Mouse (Mus musculus) large intestine, adult 2 months (tissue): ENCODE data around the gene Dap3. TPM values are rescaled to one million over a fixed set of nuclear protein-coding genes. Genes with fewer than 3 reads are reported as not detected.
"Not testable (repeated sequence)": the region's sequence is repeated elsewhere in the genome, so short reads cannot be mapped to it uniquely, and the experiment has no call there.

Experiments used
- DNase-seq: peaks from one replicate; pipeline ENCODE4 v3.0.0-alpha.2; 2012; ENCODE audit warnings: low read depth, low spot score
- WGBS: fragments of 180-500 bp; shearing (Covaris S2); methylation state at CpG from one replicate; pipeline ENCODE4 v1.1.7; 2018; 5-methylcytosine and 5-hydroxymethylcytosine counted together
- polyA plus RNA-seq: library from polyadenylated mRNA; depleted of rRNA; stranded (reverse); fragments of >200 nt; gene quantifications from 2 replicates; pipeline ENCODE4 v1.2.3, GENCODE M21; 2012; rRNA removed

The Dap3 gene
- 44.8 and 46.9 TPM in 2 replicates for polyA plus RNA-seq

DNA sequence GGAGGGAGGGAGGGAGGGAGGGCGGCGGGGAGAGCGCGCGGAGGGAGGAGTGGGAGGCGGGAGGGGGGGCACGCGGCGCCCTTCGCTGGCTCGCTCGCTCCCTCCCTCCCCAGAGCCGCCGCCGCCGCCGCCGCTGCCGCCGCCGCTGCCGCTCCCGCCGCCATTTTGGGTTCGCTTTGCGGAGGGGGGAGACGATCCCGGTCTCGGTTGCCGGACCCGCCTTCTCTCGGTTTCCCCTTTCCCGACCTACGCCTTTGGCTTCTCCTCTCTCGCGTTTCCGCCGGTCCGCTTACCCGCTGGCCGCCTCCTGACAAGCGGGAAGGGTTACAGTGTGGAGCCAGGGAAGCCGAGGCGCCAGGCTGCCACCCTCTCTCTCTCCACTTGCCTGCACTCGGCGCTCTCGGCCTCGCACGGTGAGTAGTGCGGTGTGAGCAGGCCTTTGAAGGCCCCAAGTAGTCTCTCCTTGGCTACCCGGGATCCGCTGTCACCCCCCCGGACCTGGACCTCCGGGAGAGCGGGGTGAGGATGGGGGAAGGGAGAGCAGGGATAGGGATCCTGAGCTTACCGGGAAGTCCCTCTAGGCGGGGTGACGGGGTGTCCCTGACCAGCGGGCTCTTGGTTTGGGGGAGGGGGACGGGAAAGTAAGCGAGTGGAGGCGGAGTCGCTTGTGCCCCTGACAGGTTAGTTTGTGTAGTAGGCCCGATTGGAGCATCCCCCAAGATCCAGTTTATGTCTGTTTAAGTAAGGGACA, at the start of gene Dap3, which contains the start of gene Ash1l:
Gene Dap3, minus strand, starts transcription at position 606 of the 751 bp plus-strand sequence.
Gene Ash1l, plus strand, starts transcription at position 47 of the 751 bp plus-strand sequence.
- DNase-seq, result peak; percentile 35
- WGBS, result under 1% methylated on average over 43 of the region's 64 CpGs

DNA sequence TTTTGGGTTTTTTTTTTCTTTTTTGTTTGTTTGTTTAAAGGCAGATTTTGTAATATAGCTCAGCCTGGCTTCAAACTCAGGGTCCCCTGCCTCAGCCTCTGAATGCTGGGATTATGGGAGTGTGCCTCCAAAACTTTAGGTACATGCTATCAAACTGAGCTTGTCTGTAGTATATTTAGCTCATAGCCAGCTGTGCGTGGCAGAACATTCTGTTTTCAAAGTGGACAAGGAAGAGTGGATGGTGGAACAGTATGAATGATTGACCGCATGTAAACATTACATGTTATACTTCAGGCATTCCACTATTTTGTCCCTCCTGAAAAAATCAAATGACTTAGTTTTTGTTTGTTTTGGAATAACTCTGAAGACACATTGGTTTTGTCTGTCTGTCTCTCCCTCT, 41.8 kb upstream of the Dap3 start:
- WGBS, result 64% methylated on average over 2 of the region's 2 CpGs
- DNase-seq, result no peak

DNA sequence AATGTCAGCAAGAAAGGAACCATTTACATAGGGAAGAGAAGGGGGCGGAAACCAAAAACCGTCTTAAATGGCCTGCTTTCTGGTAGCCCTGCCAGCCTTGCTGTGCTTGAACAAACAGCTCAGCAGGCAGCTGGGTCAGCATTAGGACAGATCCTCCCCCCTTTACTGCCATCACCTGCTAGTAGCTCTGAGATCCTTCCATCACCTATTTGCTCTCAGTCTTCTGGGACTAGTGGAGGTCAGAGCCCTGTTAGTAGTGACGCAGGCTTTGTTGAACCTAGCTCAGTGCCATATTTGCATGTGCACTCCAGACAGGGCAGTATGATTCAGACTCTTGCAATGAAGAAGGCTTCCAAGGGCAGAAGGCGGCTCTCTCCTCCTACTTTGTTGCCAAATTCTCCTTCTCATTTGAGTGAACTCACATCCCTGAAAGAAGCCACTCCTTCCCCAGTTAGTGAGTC, 33.0 kb upstream of the Dap3 start:
- WGBS, result 50% methylated on average over 4 of the region's 4 CpGs

DNA sequence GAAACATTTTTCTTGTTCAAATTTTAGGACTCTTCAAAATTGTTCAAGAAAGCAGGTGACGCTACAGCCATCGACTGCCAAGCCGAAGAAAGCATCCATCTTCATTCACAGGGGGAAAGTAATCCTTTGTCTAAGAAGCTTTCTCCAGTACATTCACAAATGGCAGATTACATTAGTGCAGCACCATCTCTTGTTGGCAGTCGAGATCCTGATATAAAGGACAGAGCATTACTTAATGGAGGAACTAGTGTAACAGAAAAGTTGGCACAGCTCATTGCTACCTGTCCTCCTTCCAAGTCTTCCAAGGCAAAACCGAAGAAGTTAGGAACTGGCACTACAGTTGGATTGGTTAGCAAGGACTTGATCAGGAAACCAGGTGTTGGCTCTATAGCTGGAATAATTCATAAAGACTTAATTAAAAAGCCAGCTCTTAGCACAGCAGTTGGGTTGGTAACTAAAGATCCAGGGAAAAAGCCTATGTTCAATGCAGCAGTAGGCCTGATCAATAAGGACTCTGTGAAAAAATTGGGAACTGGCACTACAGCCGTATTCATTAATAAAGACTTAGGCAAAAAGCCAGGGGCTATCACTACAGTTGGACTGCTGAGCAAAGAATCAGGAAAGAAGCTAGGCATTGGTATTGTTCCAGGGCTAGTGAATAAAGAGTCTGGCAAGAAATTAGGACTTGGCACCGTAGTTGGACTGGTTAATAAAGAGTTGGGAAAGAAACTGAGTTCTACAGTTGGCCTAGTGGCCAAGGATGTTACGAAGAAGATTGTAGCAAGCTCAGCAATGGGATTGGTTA, 30.4 kb upstream of the Dap3 start:
- no peak for DNase-seq
- 88% methylated on average over 8 of the region's 8 CpGs for WGBS

More for the DNA sequence above, 33.0 kb upstream of the Dap3 start:
- DNase-seq, result no peak

DNA sequence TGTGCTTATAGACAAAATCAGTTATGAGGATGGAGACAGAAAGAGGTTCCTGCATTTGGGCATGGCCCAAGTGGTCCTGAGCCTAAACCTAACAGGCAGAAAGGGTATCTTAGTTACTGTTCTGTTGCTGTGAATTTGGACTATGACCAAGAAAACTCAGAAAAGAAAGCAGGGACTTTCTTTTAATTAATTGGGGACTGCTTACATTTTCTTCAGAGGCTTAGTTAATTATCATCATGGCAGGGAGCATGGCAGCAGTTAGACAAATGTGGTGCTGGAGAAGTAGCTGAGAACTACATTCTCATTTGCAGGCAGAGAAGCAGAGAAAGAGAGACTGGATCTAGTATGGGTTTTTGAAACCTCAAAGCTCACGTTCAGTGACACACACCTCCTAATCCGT, 24.0 kb upstream of the Dap3 start:
- no peak for DNase-seq

DNA sequence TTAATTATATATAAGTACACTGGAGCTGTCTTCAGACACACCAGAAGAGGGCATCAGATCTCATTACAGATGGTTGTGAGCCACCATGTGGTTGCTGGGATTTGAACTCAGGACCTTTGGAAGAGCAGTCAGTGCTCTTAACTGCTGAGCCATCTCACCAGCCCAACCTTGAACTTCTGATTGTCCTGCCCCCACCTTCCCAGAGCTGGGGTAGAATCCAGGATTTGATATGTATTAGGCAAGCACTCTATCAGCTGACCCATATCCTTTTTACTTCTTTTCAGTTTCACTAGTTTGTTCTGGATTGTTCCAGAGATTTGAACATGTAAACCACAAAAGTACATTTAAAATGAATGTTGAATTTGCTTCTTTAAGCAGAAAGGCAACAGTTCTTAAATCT, 12.2 kb upstream of the Dap3 start:
- not testable (repeated sequence) for DNase-seq

More for the DNA sequence above, 24.0 kb upstream of the Dap3 start:
- 96% methylated on average over 2 of the region's 2 CpGs for WGBS

DNA sequence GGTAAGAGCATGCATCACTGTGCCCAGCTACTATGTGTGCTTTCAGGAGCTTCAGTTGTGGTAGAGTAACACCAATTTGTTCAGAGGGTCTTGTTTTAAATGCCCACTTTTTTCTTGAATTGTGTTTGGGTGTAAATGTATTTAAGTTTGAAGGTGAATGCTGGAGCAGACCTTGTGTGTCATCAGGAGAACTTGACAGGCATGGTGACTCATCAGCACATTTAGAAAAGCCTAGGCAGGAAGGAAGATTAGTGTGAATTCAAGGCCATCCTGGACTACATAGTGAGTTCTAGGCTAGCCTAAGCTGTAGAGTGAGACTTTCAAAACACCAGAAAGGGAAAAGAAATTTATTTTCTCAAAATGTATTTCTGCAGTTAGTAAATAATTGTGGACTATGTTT, 2.8 kb upstream of the Dap3 start:
- no peak for DNase-seq

DNA sequence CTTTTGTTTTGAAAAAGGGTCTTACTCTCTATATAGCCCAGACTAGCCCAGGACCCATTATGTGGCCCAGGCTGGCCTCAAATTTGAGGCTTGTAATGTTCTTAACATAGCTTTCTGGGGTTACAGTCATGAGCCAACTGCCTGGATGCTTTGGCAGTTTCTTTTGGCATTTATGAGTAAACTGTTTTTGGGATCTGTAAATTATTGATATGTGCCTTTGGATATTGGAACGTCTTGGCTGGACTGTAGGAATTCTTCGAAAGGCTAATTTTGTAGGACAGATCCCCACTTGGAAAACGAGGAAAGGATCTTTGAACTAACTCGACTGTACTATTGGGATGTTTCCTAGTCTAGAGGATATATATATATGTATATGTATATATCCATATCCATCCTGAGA, 2.3 kb upstream of the Dap3 start:
- no peak for DNase-seq
- 36% methylated on average over 4 of the region's 4 CpGs for WGBS

DNA sequence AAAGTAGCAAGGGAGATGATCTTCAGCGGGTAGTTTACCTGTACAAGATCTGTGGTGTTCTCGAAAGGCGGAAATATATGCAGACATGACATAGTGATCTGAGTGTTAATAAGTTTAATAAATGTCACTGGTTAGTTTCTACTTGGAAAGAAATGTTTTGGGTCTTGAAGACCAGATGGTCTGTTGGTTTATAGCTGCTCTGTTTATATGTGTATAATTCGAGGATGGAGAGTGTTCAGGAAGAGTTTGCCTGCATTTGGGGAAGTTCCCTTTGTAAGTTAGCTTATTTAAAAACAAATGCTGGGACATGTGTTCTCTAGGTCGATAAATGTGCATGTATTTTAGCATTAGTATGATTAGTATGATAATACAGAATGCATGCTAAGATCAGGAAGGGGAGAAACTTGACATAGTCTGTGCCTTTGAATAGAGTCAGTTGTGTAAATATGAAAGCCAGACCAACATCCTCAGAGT, 383 bp upstream of the Dap3 start:
- under 1% methylated on average over 5 of the region's 5 CpGs for WGBS
- DNase-seq, result no peak

DNA sequence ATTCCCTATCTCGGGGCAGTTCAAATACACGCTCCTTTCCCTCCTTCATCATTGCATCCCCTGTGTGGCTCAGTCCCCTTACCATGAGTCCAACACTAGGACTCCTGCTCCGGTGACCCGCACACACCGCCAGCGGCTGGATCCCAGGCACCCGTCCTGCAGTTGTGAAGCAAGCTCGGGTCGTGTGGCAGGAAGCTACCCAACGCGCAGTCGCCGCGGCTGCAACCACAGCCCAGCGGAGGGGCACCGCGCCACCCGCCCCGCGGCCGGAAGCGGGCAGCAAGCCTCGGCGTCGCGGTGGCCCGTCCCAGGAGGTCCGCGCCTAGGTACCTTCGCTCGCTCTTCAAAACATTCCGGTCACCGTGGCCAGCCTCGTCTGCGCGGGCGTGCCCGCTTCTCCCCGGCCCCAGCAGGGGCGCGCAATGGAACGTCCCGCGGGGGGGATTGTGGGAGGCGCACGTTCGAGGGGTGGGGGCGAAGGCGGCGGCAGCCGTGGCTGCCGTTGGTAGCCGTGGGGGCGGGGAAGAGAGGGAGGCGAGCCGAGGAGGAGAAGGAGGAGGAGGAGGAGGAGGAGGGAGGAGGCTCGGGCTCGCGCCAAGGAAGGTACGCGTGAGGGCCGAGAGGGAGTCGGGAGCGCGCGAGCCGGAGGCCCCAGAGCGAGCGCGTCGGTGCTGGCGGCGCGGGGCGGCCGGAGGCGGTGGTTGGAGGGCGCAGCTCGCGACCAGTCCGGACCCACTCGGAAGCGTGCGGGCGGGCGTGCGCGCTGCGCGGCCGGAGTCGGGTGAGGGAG, 1.0 kb downstream of the Dap3 start:
- DNase-seq, result peak; percentile 62
- under 1% methylated on average over 67 of the region's 92 CpGs for WGBS

DNA sequence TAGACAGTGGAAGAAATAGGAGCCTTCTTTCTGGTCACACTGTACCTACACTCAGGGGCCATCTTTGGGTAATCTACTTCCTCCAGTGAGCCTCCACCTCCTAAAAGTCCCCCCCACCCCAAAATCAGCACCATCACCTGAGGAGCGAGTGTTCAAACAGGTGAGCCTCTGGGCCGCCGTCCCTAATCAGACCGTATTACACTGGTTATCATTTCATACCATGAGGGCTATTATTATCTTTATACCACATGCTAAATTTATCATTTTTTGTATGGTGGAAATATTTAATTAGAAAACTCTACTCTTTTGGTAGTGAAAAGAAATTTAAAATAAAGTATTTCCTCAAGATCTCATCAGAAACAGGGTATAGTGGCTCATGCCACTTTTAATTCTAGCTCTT, 6.9 kb downstream of the Dap3 start:
- DNase-seq, result no peak
- 97% methylated on average over 4 of the region's 4 CpGs for WGBS

DNA sequence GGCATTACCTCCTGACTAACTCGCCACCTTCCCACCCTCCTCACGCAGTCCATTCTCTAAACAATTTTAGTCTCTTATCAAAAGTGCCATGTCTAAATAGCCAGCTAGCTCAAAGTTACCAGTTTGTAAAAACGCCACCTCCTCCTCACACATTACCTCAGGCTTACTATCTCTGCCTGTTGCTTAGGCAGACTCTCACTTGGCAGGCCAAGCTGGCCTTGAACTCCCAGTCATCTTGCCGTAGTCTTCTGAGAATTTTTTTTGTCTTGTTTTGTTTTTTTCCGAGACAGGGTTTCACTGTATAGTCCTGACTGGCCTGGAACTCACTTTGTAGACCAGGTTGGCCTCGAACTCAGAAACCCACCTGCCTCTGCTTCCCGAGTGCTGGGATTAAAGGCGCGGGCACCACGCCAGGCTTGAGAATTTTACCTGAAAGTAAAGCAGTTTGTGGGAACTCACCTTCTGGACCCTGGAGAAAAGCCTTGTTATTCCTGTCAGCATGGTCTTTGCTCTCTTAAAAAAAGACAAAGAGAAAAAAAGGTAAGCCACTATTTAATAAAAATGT, 8.6 kb downstream of the Dap3 start:
- no peak for DNase-seq
- 93% methylated on average over 10 of the region's 10 CpGs for WGBS

DNA sequence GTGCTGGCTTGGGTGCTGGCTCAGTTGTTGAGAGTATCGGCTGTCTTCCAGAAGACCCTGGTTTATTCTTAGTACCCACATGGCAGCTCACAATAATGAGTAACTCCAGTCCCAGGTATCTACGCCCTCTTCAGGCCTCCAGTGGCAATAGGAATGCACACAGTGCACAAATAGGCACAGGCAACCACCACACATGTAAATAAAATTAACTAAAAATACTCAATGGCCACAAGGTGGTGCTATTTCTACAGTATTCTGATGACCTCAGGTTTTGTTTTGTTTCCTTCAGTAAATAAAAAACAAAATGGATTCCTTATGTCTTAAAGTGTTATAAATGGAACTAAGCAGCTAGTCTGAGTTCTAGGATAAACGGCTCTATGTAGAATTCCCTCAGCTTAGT, 11.2 kb downstream of the Dap3 start:
- 62% methylated on average over 3 of the region's 3 CpGs for WGBS
- no peak for DNase-seq

DNA sequence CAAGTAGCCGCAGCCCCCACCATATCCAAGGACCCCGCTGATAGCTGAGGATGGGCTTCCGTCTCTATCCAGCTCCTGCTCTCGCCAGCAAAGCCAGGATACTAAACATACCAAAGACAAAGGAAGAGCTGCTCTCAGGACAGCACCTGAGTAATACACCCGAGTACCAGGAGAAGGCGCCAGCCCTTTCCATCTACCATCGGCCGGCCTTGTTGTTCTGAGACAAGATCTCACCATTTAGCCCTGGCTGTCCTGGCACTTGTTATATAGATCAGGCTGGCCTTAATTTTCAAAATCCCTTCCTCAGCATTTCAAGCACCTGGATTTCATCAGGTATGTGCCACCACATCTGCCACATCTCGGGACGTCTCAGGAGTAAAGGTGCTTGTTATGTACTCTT, 11.9 kb downstream of the Dap3 start:
- DNase-seq, result no peak
- WGBS, result 95% methylated on average over 10 of the region's 10 CpGs

DNA sequence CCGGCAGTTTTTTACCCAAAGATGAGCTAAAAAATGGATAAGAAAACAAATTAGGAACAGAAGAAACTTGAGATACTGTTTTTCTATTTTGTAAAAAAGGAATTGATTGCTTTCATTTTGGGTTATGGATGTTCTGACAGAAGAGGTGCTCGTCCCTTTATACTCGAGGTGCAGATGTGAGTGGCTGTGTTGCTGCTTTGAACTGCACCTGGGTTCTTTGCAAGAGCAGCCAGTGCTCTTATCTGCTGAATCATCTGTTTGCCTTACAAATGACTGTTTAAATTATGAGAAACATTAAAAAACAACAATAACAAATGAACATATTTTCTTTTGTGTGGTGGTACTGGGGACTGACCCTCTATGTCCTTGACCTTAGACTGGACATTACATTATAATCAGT, 21.5 kb downstream of the Dap3 start:
- 77% methylated on average over 3 of the region's 3 CpGs for WGBS
- no peak for DNase-seq

DNA sequence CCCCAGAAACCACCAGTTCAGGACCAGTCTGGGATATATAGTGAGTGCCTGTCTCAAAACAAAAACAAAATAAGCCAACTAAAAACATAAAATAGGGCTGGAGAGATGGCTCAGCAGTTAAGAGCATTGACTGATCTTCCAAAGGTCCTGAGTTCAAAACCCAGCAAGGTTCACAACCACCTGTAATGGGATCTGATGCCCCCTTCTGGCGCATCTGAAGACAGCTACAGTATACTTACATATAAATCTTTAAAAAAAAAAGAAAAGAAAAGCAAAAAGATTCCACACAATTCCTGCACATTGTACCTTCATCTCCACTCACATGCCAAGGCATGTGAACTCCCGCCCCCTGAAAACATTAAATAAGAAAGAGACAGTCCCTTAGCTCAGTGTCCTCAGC, 25.3 kb downstream of the Dap3 start:
- no peak for DNase-seq
- 92% methylated on average over 2 of the region's 2 CpGs for WGBS

DNA sequence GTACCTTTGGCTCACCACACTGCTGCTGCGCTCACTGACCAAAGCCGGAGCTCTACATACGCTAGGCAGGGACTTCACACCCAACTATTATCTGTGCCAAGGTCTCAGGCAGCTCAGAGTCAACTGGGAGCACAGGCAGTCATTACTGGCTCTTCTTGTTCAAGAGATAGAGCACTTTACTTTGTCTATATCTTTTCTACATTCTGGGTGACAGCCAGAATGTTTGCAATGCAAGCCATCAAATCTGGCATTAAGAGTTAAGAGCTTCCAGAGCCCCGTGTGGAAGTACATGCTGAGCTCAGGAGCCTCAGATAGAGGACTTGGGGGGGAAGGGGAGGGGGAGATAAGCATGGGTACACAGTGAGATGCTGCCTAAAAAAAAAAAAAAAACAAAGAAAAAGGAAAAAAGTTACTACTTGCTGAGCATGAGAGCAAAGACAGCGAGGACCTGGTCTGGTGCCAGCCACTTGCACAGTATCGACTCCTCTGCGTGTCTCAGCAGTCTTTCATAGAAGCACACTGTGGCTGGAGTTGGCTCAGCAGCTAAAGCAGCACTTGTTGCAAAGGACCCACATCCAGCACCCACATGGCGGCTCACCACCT, 26.9 kb downstream of the Dap3 start:
- DNase-seq, result no peak
- WGBS, result 87% methylated on average over 8 of the region's 8 CpGs

DNA sequence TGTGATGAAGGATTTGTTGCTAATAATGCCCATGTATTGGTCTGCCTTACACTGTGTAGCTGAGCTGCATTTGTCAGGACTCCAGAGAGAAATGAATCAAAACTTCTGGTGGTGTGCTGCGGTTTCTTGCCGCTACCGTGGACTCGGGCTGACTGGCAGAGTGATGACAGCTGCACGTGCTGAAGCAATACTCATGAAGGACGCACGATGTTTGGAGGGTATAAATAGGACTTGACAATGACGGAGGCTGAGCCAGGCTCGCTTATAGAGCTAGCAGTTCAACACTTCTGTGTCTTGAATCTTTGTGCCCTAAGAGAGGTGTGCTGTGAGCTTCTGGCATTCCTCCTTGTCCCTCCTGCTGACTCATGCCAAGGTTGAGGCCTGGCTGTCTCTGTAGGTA, 29.6 kb downstream of the Dap3 start:
- DNase-seq, result no peak
- 97% methylated on average over 9 of the region's 9 CpGs for WGBS

DNA sequence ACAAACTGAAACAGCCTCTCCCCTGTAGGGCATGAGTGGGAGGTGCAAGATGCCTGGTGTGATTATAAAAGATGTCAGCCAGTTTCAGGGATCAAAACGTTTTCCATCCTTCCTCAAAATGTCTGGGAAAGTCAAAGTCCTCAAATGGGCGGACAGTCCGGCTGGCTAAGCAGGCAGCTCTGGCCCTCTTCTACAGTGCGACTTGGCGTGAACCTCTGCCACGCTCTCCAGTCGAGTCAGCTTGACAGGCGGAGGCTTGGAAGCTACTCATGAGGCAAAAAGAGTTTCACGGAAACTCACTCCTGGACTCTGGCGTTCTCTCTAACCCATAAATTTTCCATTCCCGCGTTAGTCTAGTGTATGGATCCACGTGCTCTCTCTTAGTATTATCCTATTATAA, 32.0 kb downstream of the Dap3 start:
- no peak for DNase-seq
- 68% methylated on average over 13 of the region's 13 CpGs for WGBS
